Mouse (Mus musculus): ENCODE measurements around the gene Gm15130.

DNA sequence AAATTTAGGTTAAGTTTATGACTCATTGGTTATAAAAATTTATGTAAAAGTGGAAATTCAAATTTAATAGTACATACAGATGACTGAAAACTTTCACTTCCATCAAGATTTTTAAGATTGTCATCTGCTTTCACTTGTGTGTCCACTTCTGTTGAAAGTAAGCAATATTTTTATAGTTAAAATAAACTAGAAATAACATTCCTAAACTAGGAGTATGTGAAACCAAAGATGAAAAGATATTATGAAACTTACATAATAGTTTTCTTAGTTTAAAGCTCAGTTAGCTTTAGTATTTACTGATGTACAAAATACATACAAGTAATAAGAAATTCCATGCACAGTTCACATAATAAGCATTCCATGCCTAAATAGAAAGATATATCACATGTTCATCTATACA lies 46.9 kb downstream of the Gm15130 start, which contains the start of gene Gm13941:
- no peak for TF ChIP-seq CTCF (IDR thresholded peaks at IDR 0.05; ENCODE audit: low read depth)
- TF ChIP-seq EP300 (IDR thresholded peaks at IDR 0.05; ENCODE audit: low read depth) = no peak
